Mouse (Mus musculus): ENCODE data around the gene Snx11.
"Not testable (repeated sequence)": the region's sequence is repeated elsewhere in the genome, so short reads cannot be mapped to it uniquely, and the experiment has no call there.

Snx11 gene

DNA sequence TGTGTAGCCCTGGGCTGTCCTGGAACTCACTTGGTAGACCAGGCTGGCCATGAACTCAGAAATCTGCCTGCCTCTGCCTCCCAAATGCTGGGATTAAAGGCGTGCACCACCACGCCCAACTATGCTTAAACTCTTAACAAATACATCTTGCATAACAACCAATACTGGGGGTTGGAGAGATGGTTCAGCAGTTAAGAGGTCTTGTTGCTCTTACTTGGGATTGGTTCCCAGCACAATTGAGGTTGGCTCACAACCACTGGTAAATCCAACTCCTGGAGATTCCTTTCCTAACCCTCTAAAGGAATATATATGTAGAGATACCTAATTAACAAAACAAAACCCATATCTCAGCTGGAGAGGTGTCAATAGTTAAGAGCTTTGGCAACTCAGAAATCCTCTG is 18.7 kb upstream of the Snx11 start:
- DNase-seq (ENCODE audit: low spot score), result no peak

DNA sequence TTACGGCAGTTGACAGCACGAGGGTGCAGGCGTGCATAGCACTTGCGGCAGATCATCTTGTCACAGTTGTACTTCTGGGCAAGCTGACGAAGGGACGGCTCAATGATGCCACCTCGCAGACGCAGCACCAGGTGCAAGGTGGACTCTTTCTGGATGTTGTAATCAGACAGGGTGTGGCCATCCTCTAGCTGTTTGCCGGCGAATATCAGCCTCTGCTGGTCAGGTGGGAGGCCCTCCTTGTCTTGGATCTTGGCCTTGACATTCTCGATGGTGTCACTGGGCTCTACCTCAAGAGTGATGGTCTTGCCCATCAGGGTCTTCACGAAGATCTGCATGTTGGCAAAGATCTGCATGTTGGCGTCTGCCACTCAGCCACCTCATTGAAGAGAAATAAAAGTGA is 18.1 kb upstream of the Snx11 start:
- DNase-seq (ENCODE audit: low spot score), result no peak

DNA sequence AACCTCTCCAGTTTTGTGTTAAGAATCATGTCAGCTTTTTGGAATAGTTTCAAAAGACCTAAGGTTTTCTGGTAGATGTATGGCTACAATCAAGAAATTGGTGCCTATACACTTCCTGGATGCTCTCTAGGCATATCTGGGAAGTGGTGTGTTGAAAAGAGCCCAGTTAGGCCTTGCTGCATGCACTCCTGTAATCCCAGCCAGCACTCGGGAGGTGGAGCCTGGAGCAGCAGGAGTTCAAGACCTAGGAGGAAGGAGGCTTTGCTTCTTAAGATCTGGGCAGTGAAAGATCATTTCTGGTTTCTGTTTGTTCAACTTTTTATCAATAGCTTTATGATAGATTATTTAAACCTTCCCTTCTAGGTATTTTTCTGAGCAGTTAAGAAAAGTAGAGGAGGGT is 13.3 kb upstream of the Snx11 start:
- DNase-seq (ENCODE audit: low spot score), result no peak

DNA sequence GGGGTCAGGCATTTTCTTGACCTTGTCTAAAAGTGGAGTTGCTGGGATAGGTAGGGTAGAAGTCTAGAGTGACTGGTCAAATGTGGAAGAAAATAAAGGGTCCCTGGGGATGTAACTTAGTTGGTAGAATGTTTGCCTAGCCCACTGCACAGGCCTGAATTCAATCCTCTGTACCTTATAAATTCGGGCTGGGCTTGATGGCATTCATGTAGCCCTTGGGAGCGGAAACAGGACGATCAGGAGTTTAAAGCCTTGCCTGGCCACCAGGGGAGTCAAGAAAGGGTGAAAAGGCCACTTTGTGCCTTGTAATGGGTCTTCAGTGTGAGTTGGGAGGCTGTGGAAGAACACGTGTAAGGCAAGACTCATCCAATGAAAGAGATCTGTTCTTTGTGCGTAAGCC is 12.6 kb upstream of the Snx11 start:
- peak; percentile 51 for DNase-seq (ENCODE audit: low spot score)

DNA sequence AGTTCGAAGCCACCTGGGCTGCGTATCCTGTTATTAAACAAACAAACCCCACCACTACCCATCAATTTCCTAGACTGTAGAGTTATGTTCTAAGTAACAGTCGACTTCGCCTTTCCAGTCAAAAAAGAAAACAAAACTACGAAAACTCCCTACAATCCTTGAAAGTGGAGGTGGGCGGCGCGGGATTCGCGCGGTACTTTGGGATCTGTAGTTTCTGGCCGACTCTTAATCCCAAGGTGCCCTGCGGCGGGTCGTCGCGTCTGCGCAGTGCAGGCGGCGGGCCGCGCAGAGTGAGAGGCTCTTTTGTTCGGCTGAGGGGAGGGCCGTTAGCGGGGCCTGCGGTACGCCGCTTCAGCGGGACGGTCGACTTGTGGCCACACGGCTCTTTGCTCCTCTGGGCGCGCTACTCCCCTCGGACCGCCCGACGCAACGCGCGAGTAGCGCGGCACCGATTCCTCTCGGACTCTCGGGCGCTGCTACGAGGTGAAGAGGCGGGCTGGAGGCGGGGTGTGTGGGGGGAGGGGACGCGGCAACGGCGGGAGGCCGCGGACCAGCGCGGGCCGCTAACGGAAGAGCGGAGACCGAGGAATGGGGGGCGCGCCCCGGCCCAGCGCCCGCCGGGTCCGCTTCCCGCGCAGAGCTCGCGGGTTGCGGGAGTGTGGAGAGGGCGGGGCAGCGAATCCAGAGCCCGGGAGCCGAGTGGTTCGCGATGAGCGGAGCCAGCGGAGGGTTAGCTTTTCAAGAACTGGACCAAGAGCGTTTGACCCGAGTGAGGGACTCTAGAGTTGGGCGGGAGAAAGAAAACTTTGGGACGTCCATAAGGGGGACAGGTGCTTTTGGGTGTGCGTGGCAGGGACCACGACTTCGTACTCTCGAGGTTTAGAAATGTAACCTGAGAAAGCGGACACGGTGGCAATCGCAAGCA is 11.8 kb upstream of the Snx11 start, which contains the start of gene Cbx1:
Gene Cbx1 (plus strand): TSS at position 257 of the 925 bp plus-strand sequence.
- DNase-seq (ENCODE audit: low spot score), result peak; percentile 95

DNA sequence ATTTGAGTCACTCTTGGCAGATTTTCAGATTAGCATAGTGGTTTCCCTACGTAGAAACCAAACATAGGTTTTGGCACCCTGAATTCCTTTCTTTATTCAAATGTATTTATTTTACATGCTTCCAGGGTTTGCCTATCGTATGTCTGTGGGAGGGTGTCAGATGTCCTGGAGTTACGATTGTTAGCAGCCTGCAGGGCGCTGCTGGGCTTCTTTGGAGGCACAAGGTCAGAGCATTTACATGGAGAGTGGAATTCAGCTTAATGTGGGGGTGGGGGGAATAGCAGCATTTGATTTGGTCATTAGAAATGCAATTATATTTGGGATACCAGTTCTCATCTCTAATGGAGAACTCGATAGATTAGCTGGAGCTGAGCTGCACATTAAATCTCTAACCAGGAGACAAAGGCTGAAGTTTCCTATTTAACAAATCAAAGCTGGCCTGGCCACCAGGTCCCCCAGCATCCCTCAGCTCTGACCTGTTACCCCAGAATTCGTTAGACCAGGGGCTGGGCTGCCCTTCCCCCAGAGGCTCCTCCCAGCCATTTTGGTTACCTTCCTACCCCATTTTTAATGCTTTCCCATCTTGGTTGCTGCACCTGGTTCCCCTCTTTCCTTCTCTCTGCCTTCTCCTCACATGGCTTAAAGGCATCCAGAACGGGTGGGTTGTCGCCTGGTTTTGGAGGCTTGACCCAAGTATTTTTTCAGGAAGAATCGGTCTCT is 9.5 kb upstream of the Snx11 start:
- DNase-seq (ENCODE audit: low spot score), result no peak

DNA sequence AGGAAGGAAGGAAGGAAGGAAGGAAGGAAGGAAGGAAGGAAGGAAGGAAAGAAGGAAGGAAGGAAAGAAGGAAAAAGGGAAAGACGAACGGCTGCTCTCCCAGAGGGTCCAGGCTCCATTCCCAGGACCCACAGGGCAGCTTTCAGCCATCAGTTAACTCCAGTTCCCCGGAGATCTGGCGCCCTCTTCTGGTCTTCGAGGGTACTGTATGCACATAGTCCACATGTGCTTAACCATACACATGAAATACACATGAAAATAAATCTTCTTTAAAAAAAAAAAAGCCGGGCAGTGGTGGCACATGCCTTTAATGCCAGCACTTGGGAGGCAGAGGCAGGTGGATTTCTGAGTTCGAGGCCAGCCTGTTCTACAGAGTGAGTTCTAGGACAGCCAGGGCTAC is 7.5 kb upstream of the Snx11 start:
- peak; percentile 90 for DNase-seq (ENCODE audit: low spot score)

DNA sequence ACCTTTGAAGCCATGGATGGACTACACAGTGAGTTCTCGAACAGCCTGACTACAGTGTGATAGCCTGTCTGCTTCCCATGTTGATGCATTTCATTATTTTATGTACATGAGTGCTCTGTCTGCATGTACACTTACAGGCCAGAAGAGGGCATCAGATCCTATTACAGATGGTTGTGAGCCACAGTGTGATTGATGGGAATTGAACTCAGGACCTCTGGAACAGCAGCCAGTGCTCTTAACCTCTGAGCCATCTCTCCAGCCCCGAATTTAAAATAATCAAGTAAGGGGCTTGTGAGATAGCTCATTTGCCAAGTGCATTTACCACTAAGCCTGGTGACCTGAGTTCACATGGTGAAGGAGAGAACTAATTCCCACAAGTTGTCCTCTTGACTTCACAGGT is 4.1 kb upstream of the Snx11 start:
- peak; percentile 43 for DNase-seq (ENCODE audit: low spot score)

DNA sequence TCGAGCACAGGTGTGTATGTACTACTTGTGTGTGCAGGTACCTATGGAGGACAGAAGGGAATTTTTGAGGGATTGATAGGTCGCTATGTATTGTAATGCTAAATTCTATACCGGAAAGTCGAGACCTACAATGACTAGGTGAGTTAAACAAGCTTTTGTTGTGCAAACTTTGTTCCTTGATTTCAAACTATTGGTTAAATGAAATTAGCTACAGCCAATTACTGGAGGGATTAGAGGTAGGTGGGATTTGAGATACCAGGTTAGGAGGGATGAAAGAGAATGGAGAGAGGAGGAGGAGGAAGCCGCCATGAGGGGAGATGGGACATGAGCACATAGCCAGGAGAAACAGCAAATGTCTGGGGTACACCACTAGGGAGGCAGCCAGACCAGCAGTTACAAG is 2.9 kb upstream of the Snx11 start:
- DNase-seq (ENCODE audit: low spot score), result no peak

DNA sequence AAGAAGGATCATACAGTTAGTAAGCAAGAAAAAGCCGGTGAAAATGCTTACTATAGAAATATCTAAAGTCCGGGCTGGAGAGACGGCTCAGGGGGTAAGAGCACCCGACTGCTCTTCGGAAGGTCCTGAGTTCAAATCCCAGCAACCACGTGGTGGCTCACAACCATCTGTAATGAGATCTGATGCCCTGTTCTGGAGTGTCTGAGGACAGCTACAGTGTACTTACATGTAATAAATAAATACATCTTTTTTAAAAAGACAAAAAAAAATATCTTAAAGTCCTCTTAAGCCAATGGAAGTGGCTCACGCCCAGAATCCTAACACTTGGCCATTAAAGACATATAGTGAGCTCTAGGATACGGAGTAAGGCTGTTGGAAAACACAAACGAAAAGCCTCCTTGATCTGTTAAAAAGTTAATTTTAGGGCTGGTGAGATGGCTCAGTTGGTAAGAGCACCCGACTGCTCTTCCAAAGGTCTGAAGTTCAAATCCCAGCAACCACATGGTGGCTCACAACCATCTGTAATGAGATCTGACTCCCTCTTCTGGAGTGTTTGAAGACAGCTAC is 785 bp upstream of the Snx11 start:
- DNase-seq (ENCODE audit: low spot score), result not testable (repeated sequence)

DNA sequence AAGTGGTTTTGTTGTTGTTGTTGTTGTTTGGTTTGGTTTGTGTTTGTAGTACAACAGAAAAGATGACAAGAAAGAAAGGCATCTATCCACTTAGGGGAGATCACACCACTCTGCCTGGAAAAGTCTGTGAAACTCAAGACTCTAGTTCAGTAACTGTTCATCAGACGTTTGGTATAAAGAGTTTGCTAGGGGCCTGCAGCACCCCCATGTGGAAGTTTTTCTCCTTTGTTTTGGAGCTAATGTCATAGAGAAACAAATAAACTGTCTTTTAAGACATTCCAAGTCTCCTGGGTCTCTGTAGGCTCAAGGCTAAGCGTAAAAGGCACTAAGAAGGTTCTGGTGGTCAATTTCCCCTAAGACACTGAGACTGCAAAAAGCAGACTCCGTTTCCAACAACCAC is 1.3 kb downstream of the Snx11 start:
- no peak for DNase-seq (ENCODE audit: low spot score)

DNA sequence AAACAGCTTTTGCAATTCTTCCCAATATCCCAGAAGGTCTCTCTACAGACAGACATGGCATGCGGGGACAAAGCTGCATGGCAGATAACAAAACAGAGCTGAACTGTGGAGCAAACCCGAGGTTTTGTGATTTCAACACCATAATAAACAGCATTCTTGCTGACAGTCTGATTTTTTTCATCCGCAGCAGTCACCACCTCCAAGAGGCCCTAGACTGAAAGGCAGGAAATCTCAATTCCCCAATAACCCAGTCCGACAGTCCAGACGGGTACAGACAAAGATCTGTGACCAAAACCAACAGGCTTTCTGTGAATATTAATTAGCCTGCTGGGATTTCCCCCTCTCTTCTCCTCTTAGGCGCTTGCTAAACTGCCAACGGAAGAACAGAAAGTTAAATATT is 1.7 kb downstream of the Snx11 start:
- DNase-seq (ENCODE audit: low spot score), result no peak

DNA sequence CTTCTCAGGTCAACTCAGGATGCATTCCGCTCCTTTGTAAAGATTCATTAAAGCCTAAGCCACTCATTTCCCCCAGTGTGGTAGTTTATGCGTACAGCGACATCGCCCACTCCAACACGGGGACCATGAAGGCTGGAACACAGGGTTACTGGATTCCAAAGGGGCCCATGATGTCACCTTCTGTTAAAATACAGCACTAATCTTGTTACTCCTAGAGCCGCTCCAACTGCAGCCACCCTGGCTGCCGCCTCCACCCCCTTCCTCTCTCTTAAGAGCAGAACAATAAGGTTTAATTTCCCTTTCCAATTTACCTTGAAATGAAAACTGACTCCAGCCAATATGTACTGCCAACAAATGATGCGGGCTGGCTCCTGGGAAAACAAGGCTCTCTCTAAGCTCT is 2.3 kb downstream of the Snx11 start:
- no peak for DNase-seq (ENCODE audit: low spot score)

DNA sequence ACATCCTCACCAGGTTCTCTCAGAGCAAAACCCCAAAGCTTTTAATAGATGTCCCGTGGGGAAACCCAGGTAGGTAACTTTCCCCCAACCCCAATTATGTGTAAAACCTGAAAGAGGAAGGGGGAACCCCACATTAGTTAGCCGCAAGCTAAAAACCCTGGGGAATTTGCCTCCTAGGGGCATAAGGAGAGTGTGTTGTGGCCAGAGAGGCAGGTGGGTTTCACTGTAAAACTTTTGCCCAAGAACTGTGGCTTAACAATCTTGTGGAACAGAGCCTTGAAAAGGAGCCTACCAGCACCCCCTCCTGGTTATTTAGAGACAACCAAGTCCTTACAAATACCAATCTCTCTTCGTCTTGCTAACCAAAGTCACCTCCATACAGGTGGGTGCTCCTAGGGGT is 2.8 kb downstream of the Snx11 start:
- no peak for DNase-seq (ENCODE audit: low spot score)

DNA sequence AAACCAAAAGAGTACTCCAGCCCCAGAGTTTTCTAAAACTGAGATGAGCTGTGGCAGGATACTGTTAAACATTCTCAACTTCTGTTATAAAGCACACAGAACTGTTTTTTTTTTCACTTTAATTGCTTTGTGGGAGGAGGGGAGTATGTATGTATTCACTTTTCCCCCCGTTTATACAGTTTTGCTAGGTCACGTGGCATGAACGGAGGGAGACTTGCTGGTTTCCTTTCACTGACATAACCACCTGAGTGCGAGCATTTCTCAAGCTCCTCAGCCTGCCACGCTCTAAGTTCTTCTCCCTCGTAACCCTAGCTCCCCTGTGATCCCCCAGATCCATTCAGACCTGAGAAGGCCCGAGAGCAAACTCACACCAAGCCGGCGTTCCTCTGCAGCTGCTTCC is 4.9 kb downstream of the Snx11 start:
- DNase-seq (ENCODE audit: low spot score), result no peak

DNA sequence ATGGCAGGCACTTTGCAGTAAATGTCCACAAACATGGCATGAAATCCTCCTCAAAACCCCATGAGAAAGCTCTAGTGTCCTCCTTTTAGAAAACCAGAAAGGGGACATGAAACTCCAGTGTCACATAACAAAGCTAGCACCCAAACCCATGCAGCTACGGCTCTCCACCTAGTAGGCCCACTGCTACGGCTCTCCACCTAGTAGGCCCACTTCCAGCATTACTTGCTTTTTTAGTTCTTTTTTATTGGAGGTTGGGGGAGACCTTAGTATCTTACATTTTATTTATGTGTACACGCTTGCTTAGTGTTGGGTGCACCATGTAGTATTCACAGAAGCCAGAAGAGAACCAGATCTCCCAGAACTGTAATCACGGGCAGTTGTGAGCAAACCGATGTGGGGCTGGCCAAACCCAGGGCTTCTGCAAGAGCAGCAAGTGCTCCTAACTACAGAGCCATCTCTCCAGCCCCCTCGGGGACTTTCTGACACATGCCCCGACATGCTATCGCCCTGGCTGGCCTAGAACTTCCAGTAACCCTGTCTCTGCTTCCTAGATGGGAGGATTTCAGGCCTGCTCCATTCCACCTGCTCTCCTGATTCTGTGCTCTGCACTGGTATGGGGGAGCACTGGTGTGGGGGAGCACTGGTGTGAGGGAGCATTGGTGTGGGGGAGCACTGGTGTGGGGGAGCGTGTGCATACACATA is 5.9 kb downstream of the Snx11 start:
- DNase-seq (ENCODE audit: low spot score), result no peak

DNA sequence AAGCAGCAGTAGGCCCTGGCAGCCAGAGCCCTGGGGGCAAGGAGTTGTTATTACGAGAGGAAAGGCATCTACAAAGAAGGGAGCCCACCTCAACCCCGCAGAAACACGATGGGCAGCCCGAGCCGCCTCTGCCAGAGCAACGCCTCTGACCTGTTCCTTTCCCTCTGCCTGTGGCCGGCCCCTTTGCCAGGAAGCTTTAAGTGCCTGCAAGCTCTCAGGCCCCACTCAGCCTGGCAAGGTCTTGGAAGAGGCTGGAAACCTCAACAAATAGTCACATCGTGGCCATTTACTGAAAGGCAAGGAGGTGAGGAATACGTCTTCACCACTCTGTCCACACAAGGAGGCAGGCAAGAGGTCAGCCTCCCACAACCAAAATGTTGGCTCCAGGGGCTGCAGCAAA is 9.1 kb downstream of the Snx11 start:
- no peak for DNase-seq (ENCODE audit: low spot score)

DNA sequence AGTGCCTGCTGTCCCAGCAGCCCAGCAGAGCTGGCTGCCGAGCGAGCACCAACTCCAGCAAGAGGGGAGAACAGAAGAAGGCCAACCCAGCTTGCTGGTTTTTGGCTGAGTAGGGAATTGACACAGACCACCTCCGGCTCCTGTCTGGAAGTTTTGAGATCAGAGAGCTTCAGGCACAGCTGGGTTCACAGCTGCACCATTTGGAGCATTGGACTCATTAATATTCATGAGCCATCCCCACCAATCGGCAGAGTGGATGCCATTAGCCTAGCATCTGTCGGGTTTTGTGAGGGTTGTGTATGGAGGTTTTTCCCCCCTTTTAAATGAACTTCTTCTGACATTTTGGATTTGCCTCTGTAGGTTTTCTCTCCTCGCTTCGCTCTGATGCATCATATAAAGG is 10.3 kb downstream of the Snx11 start:
- peak; percentile 69 for DNase-seq (ENCODE audit: low spot score)

DNA sequence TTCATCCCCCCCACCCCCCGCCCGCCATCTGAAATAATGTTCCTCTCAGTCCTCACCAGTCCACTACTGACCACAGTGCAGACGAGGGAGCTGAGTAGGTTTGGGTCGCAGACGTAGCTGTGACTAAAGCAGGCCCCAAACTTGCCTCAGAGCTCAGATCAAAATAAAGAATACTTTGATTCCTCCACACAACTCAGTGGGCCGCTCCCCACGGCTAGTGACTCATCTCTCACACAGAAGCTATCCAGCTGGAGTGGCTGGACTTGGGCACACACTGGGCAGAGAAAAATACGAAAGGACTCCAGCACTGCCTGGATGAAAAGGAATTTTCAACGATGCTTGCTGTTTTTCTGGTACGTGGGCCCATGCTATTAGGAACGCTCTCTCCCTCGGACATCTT is 10.8 kb downstream of the Snx11 start:
- DNase-seq (ENCODE audit: low spot score), result no peak

DNA sequence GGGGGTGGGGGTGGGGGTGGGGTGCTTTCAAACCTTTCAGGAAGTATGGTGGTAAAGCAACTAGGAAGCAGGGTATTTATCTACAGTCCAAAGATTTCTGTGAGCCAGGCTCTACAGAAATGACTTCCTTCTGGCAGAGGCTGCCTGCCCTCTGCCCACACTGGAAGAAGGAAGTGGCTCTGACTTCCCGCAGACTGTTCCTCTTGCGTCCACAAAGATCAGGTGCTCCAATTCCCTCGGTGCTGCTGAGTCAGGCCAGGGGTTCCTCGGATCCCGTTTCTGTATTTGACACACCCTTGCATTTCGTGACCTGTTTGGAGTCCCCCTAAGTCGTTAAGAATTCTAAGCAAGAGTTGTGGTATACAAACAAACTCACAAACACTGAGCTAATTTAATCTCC is 11.7 kb downstream of the Snx11 start:
- no peak for DNase-seq (ENCODE audit: low spot score)

DNA sequence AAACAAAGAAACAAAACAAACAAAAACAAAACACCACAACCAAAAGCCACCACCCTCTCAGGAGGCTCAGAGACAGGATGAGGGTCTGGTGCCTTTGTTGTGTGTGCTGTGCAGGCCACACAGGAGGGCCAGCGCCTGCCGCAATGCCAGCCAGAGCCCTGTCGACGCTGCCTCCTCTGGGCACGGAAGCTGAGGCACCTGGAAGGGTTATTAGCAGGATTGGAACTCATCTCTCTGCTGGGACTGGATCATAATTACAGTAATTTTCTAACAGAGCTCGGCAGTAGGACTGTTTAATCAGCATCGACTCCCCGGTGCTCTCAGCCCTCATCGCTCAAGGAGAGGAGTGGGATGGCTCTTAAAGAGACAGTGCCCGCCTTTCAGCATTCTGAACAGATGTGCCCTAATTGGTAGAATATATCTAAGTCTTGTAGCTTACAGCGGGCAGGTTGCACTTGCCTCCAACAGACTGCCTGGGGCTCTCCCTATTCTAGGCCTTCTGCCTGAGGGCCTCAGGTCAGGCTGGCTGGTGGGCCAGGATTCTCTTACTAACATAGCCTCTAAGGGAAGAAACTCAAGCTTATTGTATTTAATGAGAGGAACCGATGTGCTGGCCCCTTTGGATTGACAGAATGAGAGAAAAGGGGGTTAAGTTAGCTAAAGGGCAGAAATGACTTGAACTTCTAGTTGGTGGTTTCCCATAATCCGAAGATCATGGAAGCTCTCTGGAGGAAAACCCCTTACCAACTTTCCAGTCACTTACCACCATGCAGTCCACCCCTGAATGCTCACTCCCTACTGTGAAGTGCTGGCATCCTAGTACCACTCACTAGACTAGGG is 12.6 kb downstream of the Snx11 start:
- DNase-seq (ENCODE audit: low spot score), result no peak

All from embryo, embryonic 10.5 days (tissue).